Mouse (Mus musculus) layer of hippocampus, postnatal 25 days (tissue): ENCODE data around the gene Myoz2. TPM values are rescaled to one million over a fixed set of nuclear protein-coding genes. Genes with fewer than 3 reads are reported as not detected.

Experiments
- microRNA-seq, 2 experiments: library from miRNA; unstranded; fragments of <30 nt; microRNA quantifications; one replicate each; pipeline ENCODE4 v1.2.0; 2021
- total RNA-seq, 2 experiments: library from RNA; stranded (reverse); gene quantifications; 2 replicates each; pipeline ENCODE4 v1.2.3; 2021

Gene Myoz2
- total RNA-seq, 2 experiments from 2014 or later = 0.30 TPM; not detected in 1

Small RNA genes within 50 kb of the gene (microRNA-seq; reads per million reads assigned to microRNA genes)
- 0 reads per million in 2 experiments for gene Gm22066

Other genes with a start within 250 kb of the Myoz2 start
- not detected for gene Fabp2, start 139.9 kb downstream of the Myoz2 start, total RNA-seq
- gene Gm10959, start 115.7 kb downstream of the Myoz2 start, total RNA-seq = not detected
- 10 to 100 TPM; 51.5 to 57.3 TPM for gene 1810037I17Rik, start 110.8 kb downstream of the Myoz2 start, total RNA-seq
- gene Usp53, start 50.5 kb downstream of the Myoz2 start, total RNA-seq = 10 to 100 TPM; 22.4 to 25.4 TPM
- 1 to 10 TPM; 2.8 to 3.3 TPM for gene Synpo2, start 201.1 kb upstream of the Myoz2 start, total RNA-seq
- 10 to 100 TPM; 20.7 to 23.4 TPM for gene Sec24d, start 232.4 kb upstream of the Myoz2 start, total RNA-seq